9 mouse cellular contexts compared by ENCODE assay signal in the genomic region with DNA sequence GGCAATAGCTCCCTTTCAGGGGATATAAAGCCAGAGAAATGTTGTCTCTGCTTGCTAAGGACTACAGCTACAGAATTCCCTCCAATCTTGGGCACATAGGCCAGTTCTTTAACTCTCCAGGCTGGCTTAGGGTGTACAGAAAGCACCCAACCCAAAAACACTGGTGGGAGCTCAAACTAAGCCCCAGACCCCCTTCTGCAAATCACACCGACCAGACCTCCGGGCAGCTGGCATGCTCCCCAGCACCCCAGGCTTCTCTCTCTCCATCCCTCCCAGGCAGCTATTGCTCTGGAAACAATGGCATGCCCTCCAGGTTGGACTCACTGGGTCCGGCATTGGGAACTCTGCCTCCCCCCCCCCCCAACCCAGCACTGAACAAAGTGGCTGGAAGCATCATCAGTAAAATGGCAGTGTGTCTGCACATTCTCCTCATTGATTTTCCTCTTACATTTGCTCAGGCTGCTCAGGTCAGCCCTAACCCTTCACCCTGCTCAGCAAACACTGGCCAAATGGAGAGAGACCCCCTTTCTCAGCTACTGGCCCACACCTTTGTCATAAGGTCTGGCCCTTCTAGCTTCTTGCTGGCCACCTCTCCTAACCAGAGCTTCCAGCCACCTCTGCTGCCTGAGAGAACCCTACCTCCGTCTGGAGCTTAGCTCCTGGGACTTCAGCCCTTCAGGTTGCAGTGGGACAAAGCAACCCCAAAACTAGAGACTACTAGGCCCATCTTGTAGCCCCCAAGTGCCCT. TPM values are rescaled to one million over a fixed set of nuclear protein-coding genes. Genes with fewer than 3 reads are reported as not detected.
DNase-seq lines count a peak whose midpoint lies in the region; ATAC-seq and TF ChIP-seq lines count a peak whose summit lies in the region.
"Had no signal": no experiment of that assay in that cellular context is flagged by ENCODE, and none has a peak within 500 bp of the region (broad histone marks: within the 10 kb centered on the region; RNA-seq: fewer than 3 reads in every experiment).

No protein-coding gene starts in this region.

- TF ChIP-seq CTCF in lung, postnatal 0 days (IDR thresholded peaks at IDR 0.05): no peak

- TF ChIP-seq EP300 in lung, postnatal 0 days (IDR thresholded peaks at IDR 0.05): no peak

- peak overlapping the region; percentile 59 for H3K27ac ChIP-seq in heart, embryonic 10.5 days
- H3K27ac ChIP-seq in intestine, embryonic 14.5 days (ENCODE audit: low read depth): peak overlapping the region; percentile 97
- H3K27ac ChIP-seq in lung, postnatal 0 days (ENCODE audit: low read length): peak overlapping the region; percentile 73
- H3K27ac ChIP-seq: limb, embryonic 15.5 days had no signal

- no peak for DNase-seq in heart, embryonic 10.5 days (ENCODE audit: low spot score)
- DNase-seq in heart, postnatal 36 days: no peak
- DNase-seq in embryo, embryonic 9.5 days (ENCODE audit: extremely low spot score): peak; percentile 53
- DNase-seq in intestine, embryonic 14.5 days (ENCODE audit: low spot score): peak; percentile 75
- DNase-seq in lung, postnatal 0 days (ENCODE audit: low spot score): peak; percentile 18
- DNase-seq in thymus, postnatal 14 days: no peak
- no peak for DNase-seq in adrenal gland, adult 8-10 months

- no peak for ATAC-seq in intestine, embryonic 14.5 days (replicated peaks; ENCODE audit: low FRiP score, low TSS enrichment, low read depth)
- ATAC-seq in lung, postnatal 0 days: no peak
- ATAC-seq in granulocyte monocyte progenitor cell, adult 5-6 weeks (replicated peaks; ENCODE audit: poor library complexity, severe bottlenecking): no peak

- peak overlapping the region; percentile 70 for H3K4me2 ChIP-seq in intestine, embryonic 14.5 days (ENCODE audit: low read length)
- peak overlapping the region; percentile 62 for H3K4me2 ChIP-seq in lung, postnatal 0 days (replicated peaks; ENCODE audit: low read depth, low read length)
- H3K4me2 ChIP-seq: limb, embryonic 15.5 days had no signal

- intact Hi-C loops in heart, postnatal 36 days (cut with DNase I): no loop called here

- peak overlapping the region; percentile 85 for H3K9ac ChIP-seq in intestine, embryonic 14.5 days (ENCODE audit: low read length)
- peak overlapping the region; percentile 65 for H3K9ac ChIP-seq in lung, postnatal 0 days (replicated peaks; ENCODE audit: low read depth)
- H3K9ac ChIP-seq: limb, embryonic 15.5 days had no signal

- H3K4me1 ChIP-seq in heart, embryonic 10.5 days: peaks cover 13% of the 10 kb centered on the region
- peaks cover 33% of the 10 kb centered on the region for H3K4me1 ChIP-seq in intestine, embryonic 14.5 days (replicated peaks; ENCODE audit: control insufficient read depth, insufficient read depth, low read length)
- no peaks in the 10 kb centered on the region for H3K4me1 ChIP-seq in lung, postnatal 0 days (ENCODE audit: insufficient read depth, low read depth, low read length)

- no peaks in the 10 kb centered on the region for H3K9me3 ChIP-seq in heart, embryonic 10.5 days
- H3K9me3 ChIP-seq in intestine, embryonic 14.5 days (ENCODE audit: control insufficient read depth, low read length): no peaks in the 10 kb centered on the region
- H3K9me3 ChIP-seq in lung, postnatal 0 days (ENCODE audit: low read length): no peaks in the 10 kb centered on the region
- H3K9me3 ChIP-seq: limb, embryonic 15.5 days had no signal

- WGBS in heart, embryonic 10.5 days: 2% methylated on average over 4 of the region's 4 CpGs
- 15% methylated on average over 4 of the region's 4 CpGs for WGBS in intestine, embryonic 14.5 days
- 8% methylated on average over 3 of the region's 4 CpGs for WGBS in lung, postnatal 0 days

- H3K27me3 ChIP-seq in heart, embryonic 10.5 days (ENCODE audit: insufficient read depth, poor library complexity, severe bottlenecking): peaks cover 100% of the 10 kb centered on the region
- no peaks in the 10 kb centered on the region for H3K27me3 ChIP-seq in intestine, embryonic 14.5 days (replicated peaks; ENCODE audit: control insufficient read depth, insufficient read depth, low read length)
- peaks cover 13% of the 10 kb centered on the region for H3K27me3 ChIP-seq in lung, postnatal 0 days (replicated peaks; ENCODE audit: insufficient read depth, low read length)

- peak overlapping the region; percentile 62 for H3K4me3 ChIP-seq in heart, embryonic 10.5 days
- H3K4me3 ChIP-seq in intestine, embryonic 14.5 days (ENCODE audit: low read depth, low read length): peak overlapping the region; percentile 61
- H3K4me3 ChIP-seq in lung, postnatal 0 days (ENCODE audit: low read depth, low read length): peak overlapping the region; percentile 56
- H3K4me3 ChIP-seq: limb, embryonic 15.5 days had no signal

- no peaks in the 10 kb centered on the region for H3K36me3 ChIP-seq in heart, embryonic 10.5 days
- 0 out of 2 replicates have a peak, but pooled peaks cover 9% of the 10 kb centered on the region for H3K36me3 ChIP-seq in intestine, embryonic 14.5 days (ENCODE audit: control insufficient read depth, insufficient read depth, low read length)
- no peaks in the 10 kb centered on the region for H3K36me3 ChIP-seq in lung, postnatal 0 days (ENCODE audit: insufficient read depth, low read length)
- H3K36me3 ChIP-seq: limb, embryonic 15.5 days had no signal

RNA-seq across cellular contexts. Expression of a gene that starts 1.8 kb away (rescaled TPM):
- polyA plus RNA-seq in heart, embryonic 10.5 days (2016; fragmentation: Nextera tagmentation; extraction: Ambion mirVana): 0.07 and 1.5 TPM in 2 replicates
- under 1 TPM in 1 of 2 experiments, not detected in 1; 0.08 TPM for total RNA-seq in heart, postnatal 36 days (2021)
- 2.5 and 2.8 TPM in 2 replicates for polyA plus RNA-seq in intestine, embryonic 14.5 days (2014; fragmentation: Nextera tagmentation; extraction: Ambion mirVana)
- 1.5 and 1.6 TPM in 2 replicates for polyA plus RNA-seq in lung, postnatal 0 days (2015; fragmentation: Nextera tagmentation; extraction: Ambion mirVana)
- total RNA-seq in granulocyte monocyte progenitor cell, adult 5-6 weeks (2014; fragmentation: Nextera tagmentation): not detected in 2 replicates
- not detected in 2 replicates for total RNA-seq in granulocyte monocyte progenitor cell, adult 5-6 weeks (2017)
- total RNA-seq in adrenal gland, adult 8-10 months (2022): under 1 TPM; 0.17 to 0.77 (median 0.42) TPM

RNA-seq across cellular contexts. Expression of a gene that starts 12.5 kb away (rescaled TPM):
- polyA plus RNA-seq in heart, embryonic 10.5 days (2016; fragmentation: Nextera tagmentation; extraction: Ambion mirVana): 0.17 and 1.4 TPM in 2 replicates
- total RNA-seq in heart, postnatal 36 days (2021): under 1 TPM; 0.43 to 0.67 TPM
- polyA plus RNA-seq in intestine, embryonic 14.5 days (2014; fragmentation: Nextera tagmentation; extraction: Ambion mirVana): 7.5 and 7.7 TPM in 2 replicates
- polyA plus RNA-seq in lung, postnatal 0 days (2015; fragmentation: Nextera tagmentation; extraction: Ambion mirVana): 3.7 and 3.9 TPM in 2 replicates
- total RNA-seq in granulocyte monocyte progenitor cell, adult 5-6 weeks (2014; fragmentation: Nextera tagmentation): 0.15 and 1.5 TPM in 2 replicates
- total RNA-seq in granulocyte monocyte progenitor cell, adult 5-6 weeks (2017): 0.17 and 0.41 TPM in 2 replicates
- total RNA-seq in adrenal gland, adult 8-10 months (2022): 1 to 10 TPM; 1.9 to 3.3 (median 2.7) TPM

RNA-seq across cellular contexts. Expression of a gene that starts 14.5 kb away (rescaled TPM):
- 4.3 and 10.3 TPM in 2 replicates for polyA plus RNA-seq in heart, embryonic 10.5 days (2016; fragmentation: Nextera tagmentation; extraction: Ambion mirVana)
- under 1 TPM in 1 of 2 experiments, not detected in 1; 0.62 TPM for total RNA-seq in heart, postnatal 36 days (2021)
- 10.1 and 10.8 TPM in 2 replicates for polyA plus RNA-seq in intestine, embryonic 14.5 days (2014; fragmentation: Nextera tagmentation; extraction: Ambion mirVana)
- 7.2 and 8.2 TPM in 2 replicates for polyA plus RNA-seq in lung, postnatal 0 days (2015; fragmentation: Nextera tagmentation; extraction: Ambion mirVana)
- total RNA-seq in granulocyte monocyte progenitor cell, adult 5-6 weeks (2014; fragmentation: Nextera tagmentation): 0.53 TPM in 1 of 2 replicates, not detected in the other
- total RNA-seq in granulocyte monocyte progenitor cell, adult 5-6 weeks (2017): not detected in 2 replicates
- total RNA-seq in adrenal gland, adult 8-10 months (2022): 1 to 10 TPM in 3 of 4 experiments, under 1 TPM in 1; 0.80 to 3.4 (median 2.6) TPM

RNA-seq across cellular contexts. Expression of a gene that starts 21.0 kb away (rescaled TPM):
- polyA plus RNA-seq in heart, embryonic 10.5 days (2016; fragmentation: Nextera tagmentation; extraction: Ambion mirVana): 1.00 and 4.1 TPM in 2 replicates
- under 1 TPM; 0.14 to 0.24 TPM for total RNA-seq in heart, postnatal 36 days (2021)
- 1.2 and 1.4 TPM in 2 replicates for polyA plus RNA-seq in intestine, embryonic 14.5 days (2014; fragmentation: Nextera tagmentation; extraction: Ambion mirVana)
- polyA plus RNA-seq in lung, postnatal 0 days (2015; fragmentation: Nextera tagmentation; extraction: Ambion mirVana): 0.65 and 1.0 TPM in 2 replicates
- 0.43 TPM in 1 of 2 replicates, not detected in the other for total RNA-seq in granulocyte monocyte progenitor cell, adult 5-6 weeks (2014; fragmentation: Nextera tagmentation)
- total RNA-seq in granulocyte monocyte progenitor cell, adult 5-6 weeks (2017): 0.46 TPM in 1 of 2 replicates, not detected in the other
- 1 to 10 TPM in 1 of 4 experiments, under 1 TPM in 3; 0.23 to 1.1 (median 0.83) TPM for total RNA-seq in adrenal gland, adult 8-10 months (2022)

RNA-seq across cellular contexts. Expression of a gene that starts 25.3 kb away (rescaled TPM):
- 0.58 and 6.0 TPM in 2 replicates for polyA plus RNA-seq in heart, embryonic 10.5 days (2016; fragmentation: Nextera tagmentation; extraction: Ambion mirVana)
- total RNA-seq in heart, postnatal 36 days (2021): under 1 TPM; 0.62 to 0.72 TPM
- polyA plus RNA-seq in intestine, embryonic 14.5 days (2014; fragmentation: Nextera tagmentation; extraction: Ambion mirVana): 30.1 and 34.1 TPM in 2 replicates
- polyA plus RNA-seq in lung, postnatal 0 days (2015; fragmentation: Nextera tagmentation; extraction: Ambion mirVana): 39.7 and 40.3 TPM in 2 replicates
- total RNA-seq in granulocyte monocyte progenitor cell, adult 5-6 weeks (2014; fragmentation: Nextera tagmentation): 2.3 and 2.8 TPM in 2 replicates
- total RNA-seq in granulocyte monocyte progenitor cell, adult 5-6 weeks (2017): 0.36 and 0.43 TPM in 2 replicates
- 10 to 100 TPM; 10.8 to 15.6 (median 13.3) TPM for total RNA-seq in adrenal gland, adult 8-10 months (2022)

Comparison
In these comparisons a context has a peak if more than half of its experiments do, and no peak if none do; other contexts are left out.
1. DNase-seq: peak in embryo, embryonic 9.5 days (single experiment), intestine, embryonic 14.5 days (single experiment) and lung, postnatal 0 days (single experiment); none in heart, embryonic 10.5 days (single experiment), heart, postnatal 36 days (0 of 2), thymus, postnatal 14 days (single experiment) and adrenal gland, adult 8-10 months (single experiment).
2. Peak in every context shown above with its lines, with median percentiles within 50 percentile points of each other: H3K27ac ChIP-seq and H3K4me3 ChIP-seq.